Mouse (Mus musculus) G1E (cell line): Measurements from ENCODE around the gene Ddi2. TPM values are rescaled to one million over a fixed set of nuclear protein-coding genes. Genes with fewer than 3 reads are reported as not detected.

Source experiments
- ATAC-seq: 2 replicates; pipeline ENCODE4 v1.8.0; 2016; ENCODE audit warnings: mild to moderate bottlenecking; ENCODE audit not compliant: insufficient number of reproducible peaks, poor library complexity, low FRiP score, severe bottlenecking; ENCODE audit errors: extremely low read depth
- DNase-seq: peaks from one replicate; pipeline ENCODE4 v3.0.0; 2012; ENCODE audit warnings: low spot score
- H3K27me3 ChIP-seq: 2 replicates; pipeline ENCODE4 v1.6.1; 2012; ENCODE audit warnings: mild to moderate bottlenecking, low read length, inconsistent platforms; ENCODE audit not compliant: insufficient read depth
- H3K36me3 ChIP-seq: replicated peaks from 2 replicates; pipeline ENCODE3; 2012; ENCODE audit warnings: mild to moderate bottlenecking, inconsistent platforms
- H3K4me1 ChIP-seq: 2 replicates; pipeline ENCODE4 v1.6.1; 2012; ENCODE audit warnings: low read depth, low read length, inconsistent platforms, mixed read lengths; ENCODE audit not compliant: insufficient read depth
- H3K4me3 ChIP-seq: 2 replicates; pipeline ENCODE4 v1.5.1; 2012; ENCODE audit warnings: low read depth, mild to moderate bottlenecking, inconsistent platforms, low read length, moderate library complexity, mixed read lengths
- H3K9me3 ChIP-seq: replicated peaks from 2 replicates; pipeline ENCODE4 v1.6.1; 2012; ENCODE audit warnings: inconsistent platforms
- CTCF ChIP-seq: IDR thresholded peaks from 2 replicates; pipeline ENCODE4 v1.5.1; 2012; ENCODE audit warnings: low read depth, low read length, inconsistent platforms, mixed read lengths
- GATA1 ChIP-seq: IDR thresholded peaks from 2 replicates; pipeline ENCODE4 v1.6.1; 2012; ENCODE audit warnings: borderline replicate concordance, low read length, inconsistent platforms, mixed read lengths
- GATA2 ChIP-seq: IDR thresholded peaks from 2 replicates; pipeline ENCODE4 v1.6.1; 2012; ENCODE audit warnings: low read depth, low read length, inconsistent platforms, borderline replicate concordance
- POLR2AphosphoS5 ChIP-seq: IDR thresholded peaks from 2 replicates; pipeline ENCODE4 v1.6.1; 2012; ENCODE audit warnings: low read depth, low read length, inconsistent platforms; ENCODE audit not compliant: insufficient replicate concordance
- TAL1 ChIP-seq: conservative IDR thresholded peaks from 2 replicates; pipeline ENCODE4 v1.6.1; 2012; ENCODE audit warnings: low read depth, low read length, inconsistent platforms, mixed read lengths
- polyA plus RNA-seq: library from polyadenylated mRNA; stranded (reverse); fragments of >175 nt; gene quantifications from 2 replicates; pipeline ENCODE4 v1.2.3, GENCODE M21; 2012
- total RNA-seq, 2 experiments: library from RNA; stranded (forward) in 1 of 2; stranded (reverse) in 1 of 2; fragments of 200-1000 nt in 1 of 2; fragments of >200 nt in 1 of 2; fragmentation: Nextera tagmentation in 1 of 2; gene quantifications; 2 replicates each; pipeline ENCODE4 v1.2.3; 2014 to 2017

The Ddi2 gene
- total and polyA plus RNA-seq, 3 experiments: 17.8 to 45.4 (median 27.9) TPM

DNA sequence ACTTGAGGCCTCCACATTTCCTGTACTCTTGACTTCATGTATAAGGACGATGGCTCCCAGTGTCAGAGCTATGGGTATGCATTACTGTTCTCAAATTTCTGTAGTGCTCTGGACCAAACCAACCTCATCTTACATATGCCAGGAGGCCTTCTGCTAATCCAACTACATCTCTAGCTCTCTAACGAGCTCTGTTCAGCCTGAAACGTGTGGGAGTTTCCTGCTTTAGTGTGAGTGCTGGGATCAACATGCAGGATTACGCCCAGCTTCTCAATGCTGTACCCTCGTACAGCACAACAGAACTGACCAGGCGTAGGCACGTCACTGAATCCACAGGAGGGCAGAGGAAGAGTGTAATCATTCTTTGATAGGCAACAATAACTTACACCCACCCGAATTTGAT lies 36.7 kb downstream of the Ddi2 start:
- peaks cover 12% of the 10 kb centered on the region for H3K4me1 ChIP-seq
- H3K36me3 ChIP-seq: peaks cover 90% of the 10 kb centered on the region
- DNase-seq (no peak), ATAC-seq (no peak)
- no peaks in the 10 kb centered on the region for H3K9me3 ChIP-seq
- H3K4me3 ChIP-seq: no peak overlapping the region
- no peak for TF ChIP-seq GATA2
- TF ChIP-seq GATA1: no peak
- TF ChIP-seq CTCF: no peak
- no peaks in the 10 kb centered on the region for H3K27me3 ChIP-seq

GRCm38 (mm10) chr4:141686093-141686492 lies 37.1 kb downstream of the Ddi2 start:
- ATAC-seq (no peak), DNase-seq (no peak)
- Histone ChIP-seq H3K9me3 (no peaks in the 10 kb centered on the region), H3K27me3 (no peaks in the 10 kb centered on the region), H3K4me3 (no peak overlapping the region), H3K36me3 (peaks cover 87% of the 10 kb centered on the region), H3K4me1 (peaks cover 13% of the 10 kb centered on the region)
- TF ChIP-seq GATA1 (no peak), POLR2AphosphoS5 (no peak), CTCF (no peak), TAL1 (no peak), GATA2 (no peak)

DNA sequence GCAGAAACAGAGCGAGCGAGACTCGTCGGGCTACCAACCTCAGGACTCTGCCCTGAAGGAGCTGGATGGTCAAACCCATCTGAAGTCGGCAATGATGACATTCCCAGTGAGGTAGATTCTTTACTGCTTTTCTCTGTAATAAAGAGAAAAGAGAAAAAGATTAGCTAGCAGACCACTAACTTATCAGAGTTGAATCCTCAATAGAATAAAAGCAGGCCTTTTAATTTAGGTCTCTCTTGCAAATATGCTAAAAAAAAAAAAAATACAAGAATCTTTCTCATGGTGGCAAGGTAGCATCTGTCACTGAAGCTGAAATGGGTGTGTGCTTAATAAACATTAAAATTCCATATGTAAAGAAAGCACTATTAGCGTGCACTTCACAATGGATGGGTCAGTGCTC lies 37.7 kb downstream of the Ddi2 start, which contains the start of gene Rsc1a1:
Gene Rsc1a1 (minus strand): TSS at position 101 of the 400 bp plus-strand sequence.
- ATAC-seq (no peak), DNase-seq (no peak)
- TF ChIP-seq GATA1 (no peak), GATA2 (no peak), CTCF (no peak), POLR2AphosphoS5 (no peak), TAL1 (no peak)
- H3K9me3 ChIP-seq: no peaks in the 10 kb centered on the region
- H3K4me3 ChIP-seq: no peak within 1 kb of the TSS
- H3K36me3 ChIP-seq: peaks cover 87% of the 10 kb centered on the region
- peaks cover 17% of the 10 kb centered on the region for H3K4me1 ChIP-seq
- no peaks in the 10 kb centered on the region for H3K27me3 ChIP-seq

- H3K4me1 ChIP-seq: peaks cover 21% of the 10 kb centered on the region
- peaks cover 88% of the 10 kb centered on the region for H3K36me3 ChIP-seq
- no peak for DNase-seq
- no peak for ATAC-seq
- H3K4me3 ChIP-seq: no peak overlapping the region
- no peaks in the 10 kb centered on the region for H3K9me3 ChIP-seq
- H3K27me3 ChIP-seq: no peaks in the 10 kb centered on the region
- TF ChIP-seq POLR2AphosphoS5 (no peak), GATA1 (no peak), TAL1 (no peak), CTCF (no peak), GATA2 (no peak)
Observed at GRCm38 (mm10) chr4:141682706-141683230, 40.5 kb downstream of the Ddi2 start.

GRCm38 (mm10) chr4:141681767-141682166 lies 41.5 kb downstream of the Ddi2 start:
- DNase-seq: no peak
- H3K9me3 ChIP-seq: no peaks in the 10 kb centered on the region
- peaks cover 21% of the 10 kb centered on the region for H3K4me1 ChIP-seq
- no peak overlapping the region for H3K4me3 ChIP-seq
- peaks cover 89% of the 10 kb centered on the region for H3K36me3 ChIP-seq
- TF ChIP-seq CTCF (no peak), TAL1 (no peak), GATA1 (no peak), POLR2AphosphoS5 (no peak), GATA2 (no peak)
- H3K27me3 ChIP-seq: no peaks in the 10 kb centered on the region
- ATAC-seq: no peak

DNA sequence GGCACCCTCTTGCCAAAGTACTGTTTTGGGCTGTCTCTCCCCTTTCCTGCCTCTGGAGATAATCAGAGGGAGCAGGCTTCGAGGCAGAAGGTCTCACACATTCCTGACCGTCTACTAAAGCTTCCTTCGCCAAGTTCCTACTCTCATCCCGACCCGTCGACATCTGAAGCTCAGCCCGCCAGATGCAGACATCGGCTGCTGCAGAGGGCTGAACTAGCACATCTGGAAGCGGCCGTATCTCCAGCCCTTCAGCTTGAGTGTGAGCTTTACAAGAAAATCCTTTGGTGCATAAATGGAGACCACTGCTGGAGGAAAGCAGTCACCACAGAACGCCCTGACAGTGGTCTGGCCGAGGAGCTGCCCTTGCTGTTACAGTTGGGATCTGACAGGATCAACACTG lies 42.3 kb downstream of the Ddi2 start:
- Histone ChIP-seq H3K4me1 (peaks cover 21% of the 10 kb centered on the region), H3K27me3 (no peaks in the 10 kb centered on the region), H3K36me3 (peaks cover 83% of the 10 kb centered on the region), H3K4me3 (no peak overlapping the region), H3K9me3 (no peaks in the 10 kb centered on the region)
- ATAC-seq: no peak
- no peak for TF ChIP-seq TAL1
- no peak for TF ChIP-seq GATA1
- TF ChIP-seq POLR2AphosphoS5: no peak
- no peak for TF ChIP-seq CTCF
- no peak for TF ChIP-seq GATA2
- no peak for DNase-seq
